Mouse (Mus musculus) C2C12 (cell line): ENCODE data around the gene Spata17. TPM values are rescaled to one million over a fixed set of nuclear protein-coding genes. Genes with fewer than 3 reads are reported as not detected.

ENCODE experiments used
- H3K27me3 ChIP-seq: one replicate; pipeline ENCODE4 v1.6.1; 2011; ENCODE audit not compliant: control insufficient read depth, insufficient read depth, insufficient read length
- H3K36me3 ChIP-seq: one replicate; pipeline ENCODE4 v1.6.1; 2011; ENCODE audit not compliant: control insufficient read depth, insufficient read depth
- H3K4me3 ChIP-seq: one replicate; pipeline ENCODE4 v1.5.1; 2011; ENCODE audit warnings: mild to moderate bottlenecking, control low read depth; ENCODE audit not compliant: poor library complexity, insufficient read depth, severe bottlenecking
- H3K79me2 ChIP-seq: one replicate; pipeline ENCODE4 v1.6.1; 2011; ENCODE audit not compliant: control insufficient read depth, insufficient read depth
- H3K79me3 ChIP-seq: one replicate; pipeline ENCODE4 v1.6.1; 2011; ENCODE audit warnings: low read depth, control low read depth
- H3ac ChIP-seq: one replicate; pipeline ENCODE3; 2011; ENCODE audit warnings: low read depth; ENCODE audit not compliant: control insufficient read depth, insufficient read length
- CEBPB ChIP-seq: IDR thresholded peaks from one replicate; pipeline ENCODE4 v1.6.1; 2011; ENCODE audit warnings: low read depth, mild to moderate bottlenecking, control low read depth, moderate library complexity
- CTCF ChIP-seq: IDR thresholded peaks from one replicate; pipeline ENCODE4 v1.5.1; 2011; ENCODE audit not compliant: control insufficient read depth, insufficient read depth, insufficient read length
- FOSL1 ChIP-seq: IDR thresholded peaks from one replicate; pipeline ENCODE4 v1.8.0; 2011; ENCODE audit warnings: mild to moderate bottlenecking, low read length; ENCODE audit not compliant: poor library complexity, insufficient read depth, severe bottlenecking
- MAX ChIP-seq: IDR thresholded peaks from one replicate; pipeline ENCODE4 v1.6.1; 2011; ENCODE audit warnings: mild to moderate bottlenecking, control low read depth
- MYOD1 ChIP-seq: IDR thresholded peaks from one replicate; pipeline ENCODE4 v1.6.1; 2011; ENCODE audit warnings: low read depth; ENCODE audit not compliant: control insufficient read depth, insufficient read length
- MYOG ChIP-seq: IDR thresholded peaks from one replicate; pipeline ENCODE4 v1.6.1; 2011; ENCODE audit not compliant: control insufficient read depth, insufficient read length; ENCODE audit errors: extremely low read depth
- USF1 ChIP-seq: IDR thresholded peaks from one replicate; pipeline ENCODE4 v1.6.1; 2011; ENCODE audit warnings: low read depth, mild to moderate bottlenecking, control low read depth, moderate library complexity
- polyA plus RNA-seq: library from polyadenylated mRNA; unstranded; fragments of >200 nt; fragmentation: generic; extraction: Trizol; gene quantifications from one replicate; pipeline ENCODE4 v1.2.1, GENCODE M21; 2012; ENCODE audit warnings: missing spikeins

The Spata17 gene
- polyA plus RNA-seq, 1 experiment, result 0.08 TPM

- Histone ChIP-seq H3K36me3 (no peaks in the 10 kb centered on the region), H3K79me2 (no peaks in the 10 kb centered on the region), H3K4me3 (no peak overlapping the region), H3ac (no peak overlapping the region), H3K79me3 (no peaks in the 10 kb centered on the region), H3K27me3 (no peaks in the 10 kb centered on the region)
- TF ChIP-seq USF1 (no peak), CTCF (no peak), FOSL1 (no peak), MYOG (no peak), MAX (no peak), CEBPB (no peak), MYOD1 (no peak)
Observed at GRCm38 (mm10) chr1:187006227-187006925, 208.9 kb downstream of the Spata17 start.

DNA sequence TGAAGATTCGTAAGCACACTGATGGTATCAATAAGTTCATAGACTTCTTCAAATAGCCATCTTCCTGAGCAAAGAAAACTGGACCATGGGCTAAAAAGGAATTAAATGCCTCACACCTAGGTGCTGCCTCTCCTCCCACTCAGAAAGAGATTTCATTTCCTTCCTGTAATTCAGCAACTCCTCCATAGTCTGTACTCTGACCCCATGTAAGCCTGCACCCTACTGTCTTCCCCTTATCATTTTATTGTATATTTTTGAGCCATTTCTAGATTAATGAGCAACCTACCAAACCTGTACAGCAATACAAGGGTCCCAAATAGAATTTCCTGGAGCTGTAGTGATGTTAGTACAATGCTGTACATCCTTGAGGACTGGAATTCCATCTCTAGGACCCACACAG, 211.0 kb downstream of the Spata17 start:
- H3K36me3 ChIP-seq, result no peaks in the 10 kb centered on the region
- no peaks in the 10 kb centered on the region for H3K27me3 ChIP-seq
- H3K79me2 ChIP-seq, result no peaks in the 10 kb centered on the region
- no peak for TF ChIP-seq MAX
- TF ChIP-seq CTCF, result no peak
- no peak for TF ChIP-seq MYOD1
- TF ChIP-seq USF1, result no peak
- TF ChIP-seq FOSL1, result no peak
- no peak for TF ChIP-seq CEBPB
- TF ChIP-seq MYOG, result no peak
- no peak overlapping the region for H3K4me3 ChIP-seq
- H3ac ChIP-seq, result no peak overlapping the region
- H3K79me3 ChIP-seq, result no peaks in the 10 kb centered on the region

GRCm38 (mm10) chr1:187003441-187003861, 211.8 kb downstream of the Spata17 start:
- no peaks in the 10 kb centered on the region for H3K79me2 ChIP-seq
- TF ChIP-seq CTCF (no peak), FOSL1 (no peak), MYOD1 (no peak), USF1 (no peak), CEBPB (no peak), MYOG (no peak), MAX (no peak)
- no peak overlapping the region for H3ac ChIP-seq
- no peaks in the 10 kb centered on the region for H3K79me3 ChIP-seq
- no peaks in the 10 kb centered on the region for H3K36me3 ChIP-seq
- H3K27me3 ChIP-seq, result no peaks in the 10 kb centered on the region
- no peak overlapping the region for H3K4me3 ChIP-seq

- TF ChIP-seq MYOD1 (no peak), USF1 (no peak), CTCF (no peak), FOSL1 (no peak), MAX (no peak), CEBPB (no peak), MYOG (no peak)
- Histone ChIP-seq H3ac (no peak overlapping the region), H3K27me3 (no peaks in the 10 kb centered on the region), H3K4me3 (no peak overlapping the region), H3K79me3 (no peaks in the 10 kb centered on the region), H3K36me3 (no peaks in the 10 kb centered on the region), H3K79me2 (no peaks in the 10 kb centered on the region)
Observed at GRCm38 (mm10) chr1:186997596-186998304, 217.5 kb downstream of the Spata17 start.

Other genes starting within 250 kb of the Spata17 start
- gene D1Pas1, start 248.0 kb downstream of the Spata17 start, polyA plus RNA-seq, result not detected
- 4.6 TPM for gene Gpatch2, start within 50 bp of the Spata17 start, polyA plus RNA-seq